Mouse (Mus musculus): ENCODE data around the gene Esrrg. TPM values are rescaled to one million over a fixed set of nuclear protein-coding genes. Genes with fewer than 3 reads are reported as not detected.

Gene Esrrg
- polyA plus RNA-seq, 1 experiment = not detected

DNA sequence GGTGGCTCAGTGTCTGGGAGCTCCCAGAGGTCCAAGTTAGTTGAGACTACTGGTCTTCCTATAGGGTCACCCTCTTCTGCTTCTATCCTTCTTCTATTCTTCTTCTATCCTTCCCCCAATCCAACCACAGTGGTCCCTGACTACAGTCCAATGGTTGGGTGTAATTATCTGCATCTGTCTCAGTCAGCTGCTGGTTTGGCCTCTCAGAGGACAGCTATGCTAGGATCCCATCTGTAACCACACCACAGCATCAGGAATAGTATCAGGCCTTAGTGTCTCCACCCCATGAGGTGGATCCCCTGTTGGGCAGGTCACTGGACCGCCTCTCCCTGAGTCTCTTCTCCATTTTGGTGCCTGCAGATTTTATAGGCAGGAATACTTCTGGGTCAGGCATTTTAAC lies 600.4 kb downstream of the Esrrg start:
- no peak for TF ChIP-seq CTCF (IDR thresholded peaks at IDR 0.05; ENCODE audit: insufficient read depth, low read depth, low read length)
- no peak for TF ChIP-seq POLR2A (IDR thresholded peaks at IDR 0.05; ENCODE audit: insufficient read depth, low read depth, low read length)
- Histone ChIP-seq H3K4me1 (ENCODE audit: control insufficient read depth, insufficient read depth, low read length) (peaks cover 2% of the 10 kb centered on the region; the same call in 1 of the 2 replicates), H3K27ac (ENCODE audit: insufficient read depth, low read depth, low read length) (no peak overlapping the region), H3K4me3 (ENCODE audit: insufficient read depth, low read depth, low read length) (no peak overlapping the region)
- WGBS = 100% methylated on average over 1 of the region's 1 CpGs

GRCm38 (mm10) chr1:188214885-188215611 lies 606.5 kb downstream of the Esrrg start:
- H3K4me3 ChIP-seq (ENCODE audit: insufficient read depth, low read depth, low read length) = no peak overlapping the region
- no peak overlapping the region for H3K27ac ChIP-seq (ENCODE audit: insufficient read depth, low read depth, low read length)
- 71% methylated on average over 10 of the region's 10 CpGs for WGBS
- no peak for TF ChIP-seq CTCF (IDR thresholded peaks at IDR 0.05; ENCODE audit: insufficient read depth, low read depth, low read length)
- TF ChIP-seq POLR2A (IDR thresholded peaks at IDR 0.05; ENCODE audit: insufficient read depth, low read depth, low read length) = no peak
- H3K4me1 ChIP-seq (ENCODE audit: control insufficient read depth, insufficient read depth, low read length) = no peaks in the 10 kb centered on the region

DNA sequence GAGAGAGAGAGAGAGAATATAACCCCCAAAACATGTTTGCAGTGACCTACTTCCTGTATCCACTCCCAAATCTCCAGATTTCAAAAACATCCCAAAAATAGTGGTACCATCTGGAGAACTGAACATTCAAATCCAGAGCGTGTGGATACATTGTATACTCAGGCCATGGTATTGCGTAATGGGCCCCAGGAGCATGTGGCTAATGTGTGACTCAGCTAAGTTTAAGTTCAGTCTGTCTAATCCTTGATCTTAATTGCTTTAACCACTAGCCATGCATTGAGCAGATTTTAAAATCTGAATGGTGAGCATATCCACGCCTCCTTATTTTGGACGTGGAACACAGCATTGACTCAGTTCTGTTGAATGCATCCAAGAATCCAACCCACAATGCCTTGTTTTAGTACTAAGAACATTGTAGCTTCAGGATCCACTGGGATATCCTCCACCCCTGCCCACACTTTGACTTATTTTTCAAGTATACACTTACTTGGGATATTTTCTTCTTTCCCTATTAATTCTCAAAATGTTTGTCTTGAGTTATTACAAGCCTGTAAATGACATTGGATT lies 612.7 kb downstream of the Esrrg start:
- 60% methylated on average over 4 of the region's 4 CpGs for WGBS

DNA sequence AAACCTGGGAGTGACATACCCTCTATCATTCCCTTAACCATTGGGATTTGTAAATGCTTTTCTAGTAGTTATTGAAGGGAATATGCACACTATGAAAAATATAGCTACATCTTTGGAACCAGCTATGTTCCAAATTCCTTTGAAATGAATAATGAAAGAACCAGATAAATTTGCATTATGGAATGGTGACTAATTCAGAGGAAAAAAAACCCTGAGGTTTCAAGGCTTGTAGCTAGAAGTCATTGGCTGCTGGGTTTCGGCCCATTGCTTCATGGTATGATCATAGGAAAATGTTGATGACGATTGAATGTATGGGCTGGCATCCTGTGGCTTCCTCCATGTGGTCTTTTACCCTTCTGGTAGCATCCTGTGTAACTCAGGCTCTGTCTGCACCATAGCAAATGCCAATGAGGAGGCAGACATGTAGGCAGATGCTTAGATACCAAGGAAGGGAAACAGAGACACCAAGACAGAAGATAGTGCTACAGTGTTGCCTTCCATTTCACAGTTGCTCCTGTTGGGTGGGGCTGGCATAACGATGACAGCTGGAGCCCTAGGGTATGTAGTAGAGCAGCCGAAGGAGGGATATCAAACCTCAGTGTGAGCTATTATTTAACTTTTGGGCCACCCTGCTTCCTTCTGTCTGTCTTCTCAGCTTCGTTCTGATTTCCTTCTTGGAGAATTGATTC lies 624.6 kb downstream of the Esrrg start:
- Histone ChIP-seq H3K4me1 (ENCODE audit: control insufficient read depth, insufficient read depth, low read length) (no peaks in the 10 kb centered on the region), H3K27ac (ENCODE audit: insufficient read depth, low read depth, low read length) (no peak overlapping the region), H3K4me3 (ENCODE audit: insufficient read depth, low read depth, low read length) (no peak overlapping the region)
- TF ChIP-seq POLR2A (IDR thresholded peaks at IDR 0.05; ENCODE audit: insufficient read depth, low read depth, low read length) (no peak), CTCF (IDR thresholded peaks at IDR 0.05; ENCODE audit: insufficient read depth, low read depth, low read length) (no peak)
- WGBS = 93% methylated on average over 5 of the region's 5 CpGs

More for the DNA sequence above, 612.7 kb downstream of the Esrrg start:
- H3K4me1 ChIP-seq (ENCODE audit: control insufficient read depth, insufficient read depth, low read length) = no peaks in the 10 kb centered on the region
- H3K4me3 ChIP-seq (ENCODE audit: insufficient read depth, low read depth, low read length) = no peak overlapping the region
- no peak for TF ChIP-seq CTCF (IDR thresholded peaks at IDR 0.05; ENCODE audit: insufficient read depth, low read depth, low read length)
- TF ChIP-seq POLR2A (IDR thresholded peaks at IDR 0.05; ENCODE audit: insufficient read depth, low read depth, low read length) = no peak
- no peak overlapping the region for H3K27ac ChIP-seq (ENCODE audit: insufficient read depth, low read depth, low read length)

- no peak for TF ChIP-seq POLR2A (IDR thresholded peaks at IDR 0.05; ENCODE audit: insufficient read depth, low read depth, low read length)
- no peak for TF ChIP-seq CTCF (IDR thresholded peaks at IDR 0.05; ENCODE audit: insufficient read depth, low read depth, low read length)
These were observed 630.0 kb downstream of the Esrrg start for GRCm38 (mm10) chr1:188238636-188239035.

DNA sequence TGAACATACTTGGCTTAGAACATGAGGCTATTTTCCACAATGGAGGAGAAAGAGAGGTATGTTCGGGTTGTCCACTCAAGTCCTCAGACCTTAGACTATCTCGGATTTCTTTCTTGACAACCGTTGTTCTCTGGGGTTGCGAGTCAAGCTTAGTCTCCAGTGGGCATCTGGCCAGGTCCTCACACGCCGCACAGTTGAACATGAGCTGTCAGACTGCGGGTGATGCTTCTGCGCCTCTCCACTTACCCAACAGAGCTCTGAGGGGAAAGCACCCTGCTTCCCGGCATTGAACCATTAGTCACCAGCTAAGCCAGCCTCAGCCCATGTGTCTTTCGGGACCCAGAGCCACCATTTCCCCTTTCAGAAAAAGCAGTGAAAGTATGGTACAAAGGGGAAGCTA lies 633.2 kb downstream of the Esrrg start:
- TF ChIP-seq CTCF (IDR thresholded peaks at IDR 0.05; ENCODE audit: insufficient read depth, low read depth, low read length) (no peak), POLR2A (IDR thresholded peaks at IDR 0.05; ENCODE audit: insufficient read depth, low read depth, low read length) (no peak)
- H3K4me3 ChIP-seq (ENCODE audit: insufficient read depth, low read depth, low read length) = no peak overlapping the region
- H3K4me1 ChIP-seq (ENCODE audit: control insufficient read depth, insufficient read depth, low read length) = no peaks in the 10 kb centered on the region
- H3K27ac ChIP-seq (ENCODE audit: insufficient read depth, low read depth, low read length) = no peak overlapping the region
- 84% methylated on average over 10 of the region's 10 CpGs for WGBS

More at GRCm38 (mm10) chr1:188238636-188239035, 630.0 kb downstream of the Esrrg start:
- Histone ChIP-seq H3K27ac (ENCODE audit: insufficient read depth, low read depth, low read length) (no peak overlapping the region), H3K4me1 (ENCODE audit: control insufficient read depth, insufficient read depth, low read length) (no peaks in the 10 kb centered on the region), H3K4me3 (ENCODE audit: insufficient read depth, low read depth, low read length) (no peak overlapping the region)

GRCm38 (mm10) chr1:188257500-188257899 lies 648.9 kb downstream of the Esrrg start:
- Histone ChIP-seq H3K4me3 (ENCODE audit: insufficient read depth, low read depth, low read length) (no peak overlapping the region), H3K4me1 (ENCODE audit: control insufficient read depth, insufficient read depth, low read length) (no peaks in the 10 kb centered on the region), H3K27ac (ENCODE audit: insufficient read depth, low read depth, low read length) (no peak overlapping the region)
- WGBS = 58% methylated on average over 7 of the region's 7 CpGs
- TF ChIP-seq CTCF (IDR thresholded peaks at IDR 0.05; ENCODE audit: insufficient read depth, low read depth, low read length) = no peak
- TF ChIP-seq POLR2A (IDR thresholded peaks at IDR 0.05; ENCODE audit: insufficient read depth, low read depth, low read length) = no peak

DNA sequence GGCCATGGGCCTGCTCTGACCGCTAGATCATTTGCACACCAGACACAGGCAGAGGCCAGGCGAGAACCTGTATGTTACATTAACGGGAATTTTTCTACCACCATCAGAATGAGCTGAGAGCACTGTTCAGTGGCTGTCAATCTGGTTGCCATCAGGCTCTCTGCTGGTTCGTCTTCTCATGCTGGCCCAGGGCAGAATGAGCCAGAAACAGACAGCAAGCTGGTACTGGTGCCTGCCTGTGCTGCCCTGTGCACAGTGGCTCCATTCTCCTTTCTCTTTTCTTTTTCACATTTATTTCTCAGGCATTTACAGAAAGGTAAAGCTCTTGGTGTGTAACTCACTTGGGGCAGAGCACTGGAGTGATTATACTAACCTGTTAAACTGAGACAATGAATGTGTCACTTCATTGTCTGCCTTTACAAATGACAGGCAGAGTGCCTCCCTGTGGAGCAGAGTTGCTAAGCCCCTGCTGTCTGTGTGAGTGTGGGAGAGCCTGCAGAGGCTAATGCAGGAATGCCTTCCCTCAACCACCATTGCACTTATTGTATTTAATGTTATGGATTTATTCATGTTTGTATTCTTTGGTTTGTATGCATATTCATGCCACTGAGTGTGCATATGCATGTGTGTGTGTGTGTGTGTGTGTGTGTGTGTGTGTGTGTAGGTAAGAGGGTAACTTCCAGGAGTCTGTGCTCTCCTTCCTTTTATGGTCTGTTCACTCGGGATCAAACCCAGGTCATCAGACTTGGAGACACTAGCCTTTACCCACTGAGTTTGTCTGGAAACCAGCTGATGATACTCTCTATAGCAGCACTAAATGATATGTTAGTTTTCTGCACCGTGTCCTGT lies 651.9 kb downstream of the Esrrg start:
- TF ChIP-seq CTCF (IDR thresholded peaks at IDR 0.05; ENCODE audit: insufficient read depth, low read depth, low read length) = no peak
- no peak for TF ChIP-seq POLR2A (IDR thresholded peaks at IDR 0.05; ENCODE audit: insufficient read depth, low read depth, low read length)
- 82% methylated on average over 6 of the region's 6 CpGs for whole genome bisulfite sequencing

More for the DNA sequence above, 651.9 kb downstream of the Esrrg start:
- no peaks in the 10 kb centered on the region for H3K4me1 ChIP-seq (ENCODE audit: control insufficient read depth, insufficient read depth, low read length)
- H3K4me3 ChIP-seq (ENCODE audit: insufficient read depth, low read depth, low read length) = no peak overlapping the region
- H3K27ac ChIP-seq (ENCODE audit: insufficient read depth, low read depth, low read length) = no peak overlapping the region
